Mouse (Mus musculus) heart, postnatal 0 days (tissue): ENCODE results near the gene Rptor.

ENCODE experiments used
- CTCF ChIP-seq: IDR thresholded peaks from 2 replicates; pipeline ENCODE4 v1.5.1; 2016; ENCODE audit warnings: antibody characterized with exemption, control low read depth, low read depth
- EP300 ChIP-seq: IDR thresholded peaks from 2 replicates; pipeline ENCODE4 v1.6.1; 2016; ENCODE audit warnings: antibody characterized with exemption, low read depth

DNA sequence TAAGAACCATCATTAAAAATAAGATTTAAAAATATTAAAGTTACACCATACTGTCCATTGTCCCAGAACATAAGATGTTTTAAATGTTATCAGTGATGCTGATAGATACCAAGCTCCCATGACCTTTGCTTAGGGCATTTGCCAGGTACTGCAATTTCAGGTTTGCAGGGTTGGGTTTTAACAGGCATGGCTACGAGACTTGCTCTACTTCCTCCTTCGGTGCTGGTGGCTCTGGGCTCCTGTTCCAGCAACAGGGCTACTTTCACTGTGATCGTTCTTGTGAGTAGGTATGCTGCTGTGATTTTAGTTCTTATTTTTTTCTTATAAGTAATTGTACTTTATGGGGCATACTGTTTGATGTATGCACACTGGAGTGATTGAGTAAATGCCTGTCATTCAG, 26.4 kb downstream of the Rptor start:
- no peak for TF ChIP-seq EP300
- TF ChIP-seq CTCF: no peak
